Mouse (Mus musculus) heart, adult 2 months (tissue): ENCODE measurements around the gene Zfp263. TPM values are rescaled to one million over a fixed set of nuclear protein-coding genes. Genes with fewer than 3 reads are reported as not detected.

Experiments used
- DNase-seq, 2 experiments: peaks; one replicate each; pipeline ENCODE4 v3.0.0; 2021
- H3K27ac ChIP-seq: fragments of 200-600 bp; 2 replicates; pipeline ENCODE4 v1.8.1; 2022
- H3K27me3 ChIP-seq: fragments of 200-500 bp; 2 replicates; pipeline ENCODE4 v1.6.1; 2012; ENCODE audit warnings: mild to moderate bottlenecking, low read length, inconsistent platforms, mixed read lengths; ENCODE audit not compliant: control insufficient read depth, insufficient read depth
- H3K36me3 ChIP-seq: fragments of 200-500 bp; 2 replicates; pipeline ENCODE4 v1.6.1; 2012; ENCODE audit warnings: low read length, inconsistent platforms; ENCODE audit not compliant: control insufficient read depth, insufficient read depth
- H3K4me1 ChIP-seq: fragments of 200-500 bp; 2 replicates; pipeline ENCODE4 v1.6.1; 2011; ENCODE audit warnings: low read length; ENCODE audit not compliant: control insufficient read depth, insufficient read depth
- H3K4me3 ChIP-seq: fragments of 200-600 bp; 2 replicates; pipeline ENCODE4 v1.8.1; 2022
- H3K79me2 ChIP-seq: fragments of 200-500 bp; replicated peaks from 2 replicates; pipeline ENCODE4 v1.6.1; 2012; ENCODE audit warnings: mild to moderate bottlenecking, inconsistent platforms, low read length, moderate library complexity, mixed read lengths; ENCODE audit not compliant: control insufficient read depth, insufficient read depth
- H3K9ac ChIP-seq: fragments of 200-500 bp; 2 replicates; pipeline ENCODE4 v1.6.1; 2012; ENCODE audit warnings: low read depth, mild to moderate bottlenecking, control low read depth, inconsistent platforms, low read length, mixed read lengths
- CTCF ChIP-seq: fragments of 200-600 bp; IDR thresholded peaks from 2 replicates; pipeline ENCODE4 v1.8.1; 2022; ENCODE audit warnings: antibody characterized with exemption, mild to moderate bottlenecking, moderate library complexity
- EP300 ChIP-seq: fragments of 200-500 bp; IDR thresholded peaks from 2 replicates; pipeline ENCODE4 v1.6.1; 2011; ENCODE audit warnings: low read depth, low read length, control low read depth; ENCODE audit not compliant: insufficient read depth
- POLR2A ChIP-seq: fragments of 200-500 bp; IDR thresholded peaks from 2 replicates; pipeline ENCODE4 v1.6.1; 2011; ENCODE audit warnings: mild to moderate bottlenecking, low read depth, low read length, control low read depth; ENCODE audit not compliant: insufficient read depth
- WGBS: fragments of 180-500 bp; shearing (Covaris S2); methylation state at CpG from one replicate; pipeline ENCODE4 v1.1.7; 2018; 5-methylcytosine and 5-hydroxymethylcytosine counted together
- intact Hi-C: fragments of 180-260 bp; cut with DNase I; formaldehyde crosslinking; loops from one replicate; pipeline ENCODE4 v1.15.1; 2025
- long read RNA-seq: library from polyadenylated mRNA; stranded (forward); transcript quantifications from one replicate; pipeline ENCODE4 v2.0.0, GENCODE M21; 2021
- polyA plus RNA-seq: library from polyadenylated mRNA; depleted of rRNA; stranded (reverse); fragments of >200 nt; gene quantifications from 2 replicates; pipeline ENCODE4 v1.2.3, GENCODE M21; 2012; rRNA removed
- total RNA-seq, 2 experiments: library from RNA; stranded (reverse); gene quantifications; 2 replicates each; pipeline ENCODE4 v1.2.3; 2021

Gene Zfp263
- total RNA-seq (1 to 10 TPM; 6.2 to 7.6 TPM), polyA plus RNA-seq (3.8 and 6.1 TPM in 2 replicates)
- long read RNA-seq, partial matches to known transcripts, result 0 of 3 reads
- long read RNA-seq, other reads (novel, unspliced or antisense), result 0 of 3 reads

DNA sequence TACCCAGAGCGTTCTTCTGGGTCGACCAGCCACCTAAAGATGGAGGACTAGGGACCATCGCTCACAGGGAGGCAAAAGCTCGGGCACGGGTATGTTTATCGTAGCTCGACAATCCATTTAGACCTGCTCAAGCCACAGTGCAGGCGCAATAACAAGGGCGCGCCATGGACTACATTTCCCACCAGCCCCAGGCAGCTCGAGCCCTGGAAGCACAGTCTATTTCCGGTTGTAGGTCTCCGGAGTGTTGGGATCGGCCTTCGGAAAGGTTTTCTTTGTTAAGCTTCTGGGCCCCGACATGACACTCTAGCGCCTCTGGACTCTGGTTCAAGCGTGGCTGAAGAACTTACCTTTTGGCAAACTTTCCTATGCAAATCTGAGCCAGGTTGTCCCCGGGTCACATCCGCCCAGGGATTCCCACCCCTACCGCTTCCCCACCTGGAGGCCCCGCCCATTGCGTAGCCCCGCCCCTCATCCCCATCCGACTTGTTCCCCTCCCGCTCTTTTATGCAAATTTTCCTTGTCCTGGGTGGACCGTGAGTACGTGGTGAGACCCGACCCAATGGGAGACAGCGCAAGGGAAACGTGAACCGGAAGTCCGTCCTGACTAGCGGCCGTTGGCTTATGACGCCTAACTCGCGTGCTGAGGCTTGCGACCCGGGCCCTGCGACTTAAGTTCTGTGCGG, at the start of gene Zfp263:
Gene Zfp263 (plus strand): TSS at position 591 of the 683 bp plus-strand sequence.
- Histone ChIP-seq H3K79me2 (no peaks in the 10 kb centered on the region), H3K36me3 (peaks cover 13% of the 10 kb centered on the region), H3K27me3 (no peaks in the 10 kb centered on the region), H3K27ac (peak within 1 kb of the TSS; percentile 97), H3K4me3 (peak within 1 kb of the TSS; percentile 89), H3K4me1 (peaks cover 3% of the 10 kb centered on the region), H3K9ac (peak within 1 kb of the TSS; percentile 70)
- peak; percentile 89 to 94 for DNase-seq
- intact Hi-C loops, result loop anchor here (10.0 kb wide), 3 partner anchors 101 to 261 kb away; partner anchors contain the start of genes Gm20695, Slx4, Zfp174 and Zfp597
- TF ChIP-seq EP300 (0 out of 2 replicates have a peak, but pooled peaks have one; percentile 51), CTCF (no peak), POLR2A (peak; percentile 83)
- WGBS, result under 1% methylated on average over 42 of the region's 42 CpGs

DNA sequence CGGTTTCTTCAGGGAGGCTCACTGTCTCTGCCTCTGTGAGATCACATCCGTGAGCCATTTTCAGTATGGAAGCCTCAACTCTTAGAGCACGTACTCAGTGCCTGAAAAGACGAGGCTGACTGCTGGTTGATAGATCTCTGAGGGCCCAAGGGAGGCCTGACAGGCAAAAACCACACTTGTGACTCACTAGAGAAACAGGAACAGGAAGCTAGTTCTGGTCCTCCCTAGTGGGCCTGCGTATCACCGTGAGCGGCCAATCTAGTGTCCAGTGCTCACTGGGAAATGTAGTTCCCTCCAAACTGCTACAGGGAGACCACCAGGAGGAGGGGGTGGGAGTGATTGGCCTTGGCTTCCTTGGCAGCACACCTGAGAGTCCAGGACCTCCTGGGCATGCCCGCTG, 44.6 kb upstream of the Zfp263 start:
- Histone ChIP-seq H3K27me3 (no peaks in the 10 kb centered on the region), H3K27ac (no peak overlapping the region), H3K4me1 (no peaks in the 10 kb centered on the region), H3K4me3 (no peak overlapping the region), H3K79me2 (no peaks in the 10 kb centered on the region), H3K36me3 (no peaks in the 10 kb centered on the region), H3K9ac (no peak overlapping the region)
- TF ChIP-seq EP300 (no peak), POLR2A (no peak)
- 55% methylated on average over 8 of the region's 8 CpGs for WGBS
- intact Hi-C loops, result no loop called here
- DNase-seq, result peak in 1 of 2 experiments; percentile 21

GRCm38 (mm10) chr16:3700893-3701292, 43.0 kb upstream of the Zfp263 start:
- no peak overlapping the region for H3K4me3 ChIP-seq
- no peak overlapping the region for H3K9ac ChIP-seq
- no peak overlapping the region for H3K27ac ChIP-seq
- H3K79me2 ChIP-seq, result no peaks in the 10 kb centered on the region
- no peaks in the 10 kb centered on the region for H3K27me3 ChIP-seq
- 37% methylated on average over 1 of the region's 1 CpGs for WGBS
- TF ChIP-seq EP300, result no peak
- TF ChIP-seq CTCF, result no peak
- no peak for TF ChIP-seq POLR2A
- no peaks in the 10 kb centered on the region for H3K4me1 ChIP-seq
- no peaks in the 10 kb centered on the region for H3K36me3 ChIP-seq
- intact Hi-C loops, result no loop called here
- DNase-seq, result no peak

- Histone ChIP-seq H3K9ac (no peak overlapping the region), H3K27me3 (no peaks in the 10 kb centered on the region), H3K27ac (no peak overlapping the region), H3K4me1 (no peaks in the 10 kb centered on the region; the same call in 1 of the 2 replicates), H3K79me2 (no peaks in the 10 kb centered on the region), H3K36me3 (no peaks in the 10 kb centered on the region), H3K4me3 (no peak overlapping the region)
- intact Hi-C loops, result no loop called here
- no peak for DNase-seq
- whole genome bisulfite sequencing, result 72% methylated on average over 6 of the region's 6 CpGs
- TF ChIP-seq POLR2A (no peak), CTCF (no peak), EP300 (no peak)
Measured at GRCm38 (mm10) chr16:3706680-3707079, 37.2 kb upstream of the Zfp263 start.

DNA sequence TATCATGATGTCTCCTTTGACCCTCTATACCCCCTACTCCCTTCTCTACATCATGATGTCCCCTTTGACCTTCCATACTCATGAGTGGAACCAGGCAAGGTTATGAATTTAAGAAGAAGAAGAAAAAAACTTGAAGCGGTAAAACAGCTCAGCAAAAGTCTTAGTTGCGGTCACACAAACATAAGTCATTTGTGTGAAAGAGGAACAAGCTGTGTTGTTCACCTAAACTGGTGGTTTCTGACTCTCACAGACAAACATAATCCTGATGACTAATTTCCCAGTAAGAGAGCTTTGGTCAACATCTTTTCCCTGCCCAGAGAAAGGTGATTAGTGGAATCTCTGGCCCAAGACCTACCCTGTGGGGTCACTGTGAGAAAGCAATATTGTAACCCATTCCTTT, 29.2 kb upstream of the Zfp263 start:
- Histone ChIP-seq H3K79me2 (no peaks in the 10 kb centered on the region), H3K27ac (no peak overlapping the region), H3K9ac (no peak overlapping the region), H3K27me3 (no peaks in the 10 kb centered on the region), H3K4me3 (no peak overlapping the region), H3K4me1 (no peaks in the 10 kb centered on the region), H3K36me3 (no peaks in the 10 kb centered on the region)
- intact Hi-C loops, result no loop called here
- no peak for DNase-seq
- 87% methylated on average over 2 of the region's 2 CpGs for WGBS
- no peak for TF ChIP-seq CTCF
- TF ChIP-seq EP300, result no peak
- no peak for TF ChIP-seq POLR2A

- H3K27ac ChIP-seq, result no peak within 1 kb of the TSS
- H3K4me3 ChIP-seq, result no peak within 1 kb of the TSS
- H3K27me3 ChIP-seq, result no peaks in the 10 kb centered on the region
- H3K4me1 ChIP-seq, result no peaks in the 10 kb centered on the region
- no peak for TF ChIP-seq EP300
- TF ChIP-seq POLR2A, result no peak
- no peak for TF ChIP-seq CTCF
- no peaks in the 10 kb centered on the region for H3K36me3 ChIP-seq
- intact Hi-C loops, result no loop called here
- H3K79me2 ChIP-seq, result no peaks in the 10 kb centered on the region
- H3K9ac ChIP-seq, result no peak within 1 kb of the TSS
- 84% methylated on average over 6 of the region's 6 CpGs for WGBS
- DNase-seq, result no peak
Measured at GRCm38 (mm10) chr16:3717980-3718379, 25.9 kb upstream of the Zfp263 start, which contains the start of gene Mefv. TSS of gene Mefv (minus strand) at chr16:3718097.
